21 mouse cellular contexts compared by ENCODE assay signal in genomic region chr11:61464071-61464470, GRCm38 (mm10). TPM values are rescaled to one million over a fixed set of nuclear protein-coding genes. Genes with fewer than 3 reads are reported as not detected.
DNase-seq lines count a peak whose midpoint lies in the region; ATAC-seq and TF ChIP-seq lines count a peak whose summit lies in the region.
"Had no signal": no experiment of that assay in that cellular context is flagged by ENCODE, and none has a peak within 500 bp of the region (broad histone marks: within the 10 kb centered on the region; RNA-seq: fewer than 3 reads in every experiment).

No protein-coding gene starts in this region.

- no peaks in the 10 kb centered on the region for H3K9me3 ChIP-seq in lung, embryonic 14.5 days (ENCODE audit: low read depth, low read length)
- no peaks in the 10 kb centered on the region for H3K9me3 ChIP-seq in midbrain, embryonic 11.5 days (ENCODE audit: control insufficient read depth, low read length)
- no peaks in the 10 kb centered on the region for H3K9me3 ChIP-seq in midbrain, embryonic 13.5 days
- H3K9me3 ChIP-seq in stomach, embryonic 14.5 days (ENCODE audit: control insufficient read depth, low read depth, low read length) = no peaks in the 10 kb centered on the region
- H3K9me3 ChIP-seq: embryonic facial prominence, embryonic 10.5 days; forebrain, embryonic 13.5 days; heart, embryonic 15.5 days; hindbrain, embryonic 10.5 days had no signal

- peak; percentile 73 for DNase-seq in lung, embryonic 14.5 days
- DNase-seq in lung, postnatal 25 days (ENCODE audit: low spot score) = no peak
- peak; percentile 10 for DNase-seq in midbrain, embryonic 11.5 days (ENCODE audit: low spot score, missing footprints)
- no peak for DNase-seq in spleen, postnatal 14 days (ENCODE audit: low spot score in 2 of 2)
- no peak for DNase-seq in cerebellum, adult 8-10 months
- DNase-seq: adrenal gland, postnatal 14 days; cerebellum, adult 18-20 months; cerebellum, postnatal 10 days; forebrain, postnatal 0 days; gastrocnemius, postnatal 14 days; heart, adult 2 months; heart, postnatal 14 days had no signal

- H3K9ac ChIP-seq in lung, embryonic 14.5 days = no peak overlapping the region
- no peak overlapping the region for H3K9ac ChIP-seq in midbrain, embryonic 11.5 days (ENCODE audit: low read length)
- no peak overlapping the region for H3K9ac ChIP-seq in midbrain, embryonic 13.5 days (replicated peaks)
- no peak overlapping the region for H3K9ac ChIP-seq in stomach, embryonic 14.5 days (replicated peaks; ENCODE audit: low read depth, low read length)
- H3K9ac ChIP-seq: forebrain, embryonic 13.5 days; forebrain, postnatal 0 days; heart, embryonic 15.5 days had no signal

- no peak overlapping the region for H3K4me3 ChIP-seq in lung, embryonic 14.5 days (ENCODE audit: low read depth, low read length)
- no peak overlapping the region for H3K4me3 ChIP-seq in midbrain, embryonic 11.5 days (ENCODE audit: low read depth, low read length)
- no peak overlapping the region for H3K4me3 ChIP-seq in midbrain, embryonic 13.5 days (replicated peaks)
- no peak overlapping the region for H3K4me3 ChIP-seq in stomach, embryonic 14.5 days (ENCODE audit: low read depth, low read length)
- H3K4me3 ChIP-seq: embryonic facial prominence, embryonic 10.5 days; forebrain, embryonic 13.5 days; heart, adult 2 months; heart, embryonic 15.5 days; hindbrain, embryonic 10.5 days had no signal

- ATAC-seq in lung, embryonic 14.5 days (ENCODE audit: insufficient read depth) = no peak
- no peak for ATAC-seq in midbrain, embryonic 11.5 days (ENCODE audit: low FRiP score)
- no peak for ATAC-seq in midbrain, embryonic 13.5 days
- ATAC-seq in stomach, embryonic 14.5 days (ENCODE audit: insufficient number of reproducible peaks, insufficient read depth, low FRiP score, low read depth) = no peak
- ATAC-seq: activated CD4-positive, CD25-positive, alpha-beta regulatory T cell, adult 4 months; forebrain, embryonic 13.5 days; forebrain, postnatal 0 days; Patski had no signal

- peaks cover 20% of the 10 kb centered on the region for H3K4me1 ChIP-seq in lung, embryonic 14.5 days (ENCODE audit: insufficient read depth)
- no peaks in the 10 kb centered on the region for H3K4me1 ChIP-seq in midbrain, embryonic 11.5 days (ENCODE audit: control insufficient read depth, insufficient read depth, low read length)
- no peaks in the 10 kb centered on the region for H3K4me1 ChIP-seq in midbrain, embryonic 13.5 days (replicated peaks)
- peaks cover 13% of the 10 kb centered on the region; the same call in 1 of the 2 replicates for H3K4me1 ChIP-seq in stomach, embryonic 14.5 days (ENCODE audit: control insufficient read depth, insufficient read depth, low read length)
- H3K4me1 ChIP-seq: forebrain, embryonic 13.5 days; heart, embryonic 15.5 days had no signal

- no peaks in the 10 kb centered on the region for H3K27me3 ChIP-seq in lung, embryonic 14.5 days (ENCODE audit: insufficient read depth, low read length)
- no peaks in the 10 kb centered on the region for H3K27me3 ChIP-seq in midbrain, embryonic 11.5 days (ENCODE audit: control insufficient read depth, insufficient read depth, low read length)
- H3K27me3 ChIP-seq in midbrain, embryonic 13.5 days = no peaks in the 10 kb centered on the region
- no peaks in the 10 kb centered on the region for H3K27me3 ChIP-seq in stomach, embryonic 14.5 days (ENCODE audit: control insufficient read depth, insufficient read depth, low read length)
- H3K27me3 ChIP-seq: forebrain, embryonic 13.5 days; heart, embryonic 15.5 days had no signal

- no peak for TF ChIP-seq CTCF in lung, embryonic 14.5 days (IDR thresholded peaks at IDR 0.05; ENCODE audit: low read depth)

- no peaks in the 10 kb centered on the region for H3K36me3 ChIP-seq in lung, embryonic 14.5 days (ENCODE audit: insufficient read depth)
- H3K36me3 ChIP-seq in midbrain, embryonic 11.5 days (ENCODE audit: control insufficient read depth, insufficient read depth, low read length) = no peaks in the 10 kb centered on the region
- no peaks in the 10 kb centered on the region for H3K36me3 ChIP-seq in midbrain, embryonic 13.5 days
- no peaks in the 10 kb centered on the region for H3K36me3 ChIP-seq in stomach, embryonic 14.5 days (ENCODE audit: control insufficient read depth, insufficient read depth, low read length)
- H3K36me3 ChIP-seq: embryonic facial prominence, embryonic 10.5 days; heart, embryonic 15.5 days; hindbrain, embryonic 10.5 days had no signal

- H3K4me2 ChIP-seq in lung, embryonic 14.5 days = no peak overlapping the region
- no peak overlapping the region for H3K4me2 ChIP-seq in midbrain, embryonic 11.5 days
- H3K4me2 ChIP-seq in midbrain, embryonic 13.5 days (replicated peaks) = no peak overlapping the region
- no peak overlapping the region for H3K4me2 ChIP-seq in stomach, embryonic 14.5 days (replicated peaks; ENCODE audit: low read depth, low read length)
- H3K4me2 ChIP-seq: forebrain, embryonic 13.5 days; heart, embryonic 11.5 days; heart, embryonic 15.5 days had no signal

- 30% methylated on average over 2 of the region's 2 CpGs for WGBS in lung, embryonic 14.5 days
- 78% methylated on average over 2 of the region's 2 CpGs for WGBS in midbrain, embryonic 11.5 days
- 89% methylated on average over 2 of the region's 2 CpGs for WGBS in midbrain, embryonic 13.5 days
- WGBS in stomach, embryonic 14.5 days = 48% methylated on average over 2 of the region's 2 CpGs

- peak overlapping the region; percentile 81 for H3K27ac ChIP-seq in lung, embryonic 14.5 days (ENCODE audit: low read depth)
- H3K27ac ChIP-seq in midbrain, embryonic 11.5 days (ENCODE audit: low read depth, low read length) = no peak overlapping the region
- no peak overlapping the region for H3K27ac ChIP-seq in midbrain, embryonic 13.5 days
- peak overlapping the region; percentile 28; the same call in 1 of the 2 replicates for H3K27ac ChIP-seq in stomach, embryonic 14.5 days (ENCODE audit: low read length)
- H3K27ac ChIP-seq: embryonic facial prominence, embryonic 10.5 days; forebrain, embryonic 13.5 days; heart, adult 2 months; heart, embryonic 15.5 days; hindbrain, embryonic 10.5 days had no signal

RNA-seq across cellular contexts. Expression of gene Rnf112, which starts 10.1 kb away (rescaled TPM):
- polyA plus RNA-seq in lung, embryonic 14.5 days (2014; fragmentation: Nextera tagmentation; extraction: Ambion mirVana) = 0.31 and 0.42 TPM in 2 replicates
- 0.40 and 0.51 TPM in 2 replicates for polyA plus RNA-seq in midbrain, embryonic 11.5 days (2014; fragmentation: Nextera tagmentation; extraction: Ambion mirVana)
- 13.6 and 15.0 TPM in 2 replicates for polyA plus RNA-seq in midbrain, embryonic 13.5 days (2015; fragmentation: Nextera tagmentation; extraction: Ambion mirVana)
- 1.4 and 1.6 TPM in 2 replicates for polyA plus RNA-seq in stomach, embryonic 14.5 days (2014; fragmentation: Nextera tagmentation; extraction: Ambion mirVana)
- polyA plus RNA-seq: activated CD4-positive, CD25-positive, alpha-beta regulatory T cell, adult 4 months; Patski had no signal

RNA-seq across cellular contexts. Expression of gene Mfap4, which starts 21.2 kb away (rescaled TPM):
- polyA plus RNA-seq in lung, embryonic 14.5 days (2014; fragmentation: Nextera tagmentation; extraction: Ambion mirVana) = 615 and 660 TPM in 2 replicates
- polyA plus RNA-seq in midbrain, embryonic 11.5 days (2014; fragmentation: Nextera tagmentation; extraction: Ambion mirVana) = 69.8 and 78.9 TPM in 2 replicates
- 28.6 and 35.4 TPM in 2 replicates for polyA plus RNA-seq in midbrain, embryonic 13.5 days (2015; fragmentation: Nextera tagmentation; extraction: Ambion mirVana)
- polyA plus RNA-seq in stomach, embryonic 14.5 days (2014; fragmentation: Nextera tagmentation; extraction: Ambion mirVana) = 367 and 408 TPM in 2 replicates
- polyA plus RNA-seq: activated CD4-positive, CD25-positive, alpha-beta regulatory T cell, adult 4 months; Patski had no signal

RNA-seq across cellular contexts. Expression of gene Mapk7, which starts 30.1 kb away (rescaled TPM):
- polyA plus RNA-seq in lung, embryonic 14.5 days (2014; fragmentation: Nextera tagmentation; extraction: Ambion mirVana) = 62.8 and 69.6 TPM in 2 replicates
- polyA plus RNA-seq in midbrain, embryonic 11.5 days (2014; fragmentation: Nextera tagmentation; extraction: Ambion mirVana) = 51.0 and 58.3 TPM in 2 replicates
- 76.6 and 87.2 TPM in 2 replicates for polyA plus RNA-seq in midbrain, embryonic 13.5 days (2015; fragmentation: Nextera tagmentation; extraction: Ambion mirVana)
- polyA plus RNA-seq in stomach, embryonic 14.5 days (2014; fragmentation: Nextera tagmentation; extraction: Ambion mirVana) = 47.4 and 47.7 TPM in 2 replicates

RNA-seq across cellular contexts. Expression of gene B9d1, which starts 40.9 kb away (rescaled TPM):
- 48.9 and 54.1 TPM in 2 replicates for polyA plus RNA-seq in lung, embryonic 14.5 days (2014; fragmentation: Nextera tagmentation; extraction: Ambion mirVana)
- polyA plus RNA-seq in midbrain, embryonic 11.5 days (2014; fragmentation: Nextera tagmentation; extraction: Ambion mirVana) = 35.1 and 39.6 TPM in 2 replicates
- 38.3 and 40.8 TPM in 2 replicates for polyA plus RNA-seq in midbrain, embryonic 13.5 days (2015; fragmentation: Nextera tagmentation; extraction: Ambion mirVana)
- polyA plus RNA-seq in stomach, embryonic 14.5 days (2014; fragmentation: Nextera tagmentation; extraction: Ambion mirVana) = 29.6 and 43.7 TPM in 2 replicates

Comparison
In these comparisons a context has a peak if more than half of its experiments do, and no peak if none do; other contexts are left out.
1. DNase-seq: peak in lung, embryonic 14.5 days (single experiment) and midbrain, embryonic 11.5 days (single experiment); none in lung, postnatal 25 days (single experiment), spleen, postnatal 14 days (0 of 2) and cerebellum, adult 8-10 months (single experiment).
2. H3K27ac ChIP-seq: peak in lung, embryonic 14.5 days (single experiment) and stomach, embryonic 14.5 days (single experiment); none in midbrain, embryonic 11.5 days (single experiment) and midbrain, embryonic 13.5 days (single experiment).